Mouse (Mus musculus) heart, adult 8-10 months (tissue): ENCODE measurements around the gene Ddx24. TPM values are rescaled to one million over a fixed set of nuclear protein-coding genes. Genes with fewer than 3 reads are reported as not detected.
A peak's percentile ranks its signal among the peaks of the same experiment; 100 is the strongest.
"Not testable (repeated sequence)": the region's sequence is repeated elsewhere in the genome, so short reads cannot be mapped to it uniquely, and the experiment has no call there.

Experiments used
- DNase-seq: peaks from one replicate; pipeline ENCODE4 v3.0.0; 2022; ENCODE audit warnings: low spot score
- total RNA-seq, 4 experiments: library from RNA; stranded (reverse); gene quantifications; 2 replicates each; pipeline ENCODE4 v1.2.4; 2022

Ddx24 gene
- 10 to 100 TPM; 88.5 to 95.6 (median 91.7) TPM for total RNA-seq

GRCm38 (mm10) chr12:103425729-103426470 lies at the start of gene Ddx24:
Gene Ddx24 (minus strand): TSS chr12:103425830.
- peak; percentile 98 for DNase-seq

- no peak for DNase-seq
Observed at GRCm38 (mm10) chr12:103474481-103474880, 48.9 kb upstream of the Ddx24 start.

DNA sequence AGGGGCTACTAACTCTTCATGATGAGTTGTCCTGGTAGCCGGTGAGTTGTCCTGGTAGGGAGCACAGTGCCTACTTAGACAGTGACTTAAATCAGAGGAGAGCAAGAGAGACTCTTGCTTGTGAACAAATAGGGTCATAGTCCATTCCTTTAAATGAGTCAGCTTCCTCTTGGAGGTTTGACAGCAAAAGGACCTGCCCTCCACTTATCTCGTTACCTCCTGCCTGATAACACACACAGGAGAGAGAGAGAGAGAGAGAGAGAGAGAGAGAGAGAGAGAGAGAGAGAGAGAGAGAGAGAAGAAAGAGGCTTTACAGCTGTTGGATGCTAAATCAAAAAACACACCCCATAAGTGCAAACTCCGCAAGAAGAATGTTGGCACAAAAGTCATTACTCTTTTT lies 31.5 kb upstream of the Ddx24 start, which contains the start of gene Ifi27l2b:
Gene Ifi27l2b, minus strand, starts transcription at position 84 of the 400 bp plus-strand sequence.
- no peak for DNase-seq

DNA sequence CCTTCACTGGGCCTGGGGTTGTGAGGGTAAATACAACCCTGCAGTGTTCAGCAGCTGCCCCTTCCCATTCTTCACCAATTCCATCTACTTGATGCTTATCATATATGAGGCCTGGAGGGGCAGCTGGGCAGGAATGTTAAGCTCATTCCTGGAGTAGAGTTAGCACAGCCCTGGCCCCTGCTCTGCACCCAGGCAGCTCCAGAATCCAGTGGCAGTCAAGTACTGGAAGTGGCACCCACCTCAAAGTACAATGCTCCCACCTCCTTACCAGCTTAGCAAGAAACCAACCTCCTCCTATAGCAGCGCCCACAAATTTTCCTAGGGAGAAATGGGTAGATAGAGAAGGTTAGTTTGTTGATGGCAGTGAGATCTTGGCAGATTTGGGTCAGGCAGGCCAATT lies 31.1 kb upstream of the Ddx24 start:
- not testable (repeated sequence) for DNase-seq

GRCm38 (mm10) chr12:103453361-103453760 lies 27.7 kb upstream of the Ddx24 start:
- DNase-seq = no peak

- DNase-seq = no peak
Observed at GRCm38 (mm10) chr12:103445060-103445459, 19.4 kb upstream of the Ddx24 start.

- DNase-seq = not testable (repeated sequence)
Observed at GRCm38 (mm10) chr12:103444261-103444660, 18.6 kb upstream of the Ddx24 start.

GRCm38 (mm10) chr12:103443524-103443923 lies 17.9 kb upstream of the Ddx24 start, which contains the start of gene Ifi27l2a:
Gene Ifi27l2a (minus strand): TSS chr12:103443680.
- peak; percentile 35 for DNase-seq

DNA sequence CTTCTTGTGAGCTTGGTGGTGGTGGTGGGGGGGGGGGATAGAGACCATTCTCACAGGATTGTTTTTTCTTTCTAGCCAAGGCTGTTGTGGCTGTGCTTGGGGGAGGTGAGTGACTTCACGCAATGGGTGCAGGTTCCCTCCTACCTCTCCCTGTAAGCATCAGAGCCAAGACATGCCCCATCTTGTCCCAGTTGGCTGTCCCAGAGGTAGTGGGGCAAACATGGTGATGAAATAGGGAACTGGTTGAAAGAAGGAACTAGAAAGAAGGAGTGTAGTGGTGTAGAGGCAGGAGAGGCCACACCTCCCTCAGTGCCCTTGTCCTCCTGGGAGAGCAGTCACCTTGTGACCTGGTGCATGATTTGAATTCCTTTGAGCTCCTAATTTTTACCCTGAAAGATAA lies 12.0 kb upstream of the Ddx24 start:
- DNase-seq = no peak

- no peak for DNase-seq
Observed at GRCm38 (mm10) chr12:103434861-103435260, 9.2 kb upstream of the Ddx24 start.

- DNase-seq = peak; percentile 96
Observed at GRCm38 (mm10) chr12:103433986-103434731, 8.5 kb upstream of the Ddx24 start, which contains the start of gene Ifi27. Gene Ifi27 (plus strand): TSS chr12:103434211.

- DNase-seq = peak; percentile 20
Observed at GRCm38 (mm10) chr12:103433430-103433829, 7.8 kb upstream of the Ddx24 start.

- no peak for DNase-seq
Observed at GRCm38 (mm10) chr12:103426710-103427109, 1.1 kb upstream of the Ddx24 start.

DNA sequence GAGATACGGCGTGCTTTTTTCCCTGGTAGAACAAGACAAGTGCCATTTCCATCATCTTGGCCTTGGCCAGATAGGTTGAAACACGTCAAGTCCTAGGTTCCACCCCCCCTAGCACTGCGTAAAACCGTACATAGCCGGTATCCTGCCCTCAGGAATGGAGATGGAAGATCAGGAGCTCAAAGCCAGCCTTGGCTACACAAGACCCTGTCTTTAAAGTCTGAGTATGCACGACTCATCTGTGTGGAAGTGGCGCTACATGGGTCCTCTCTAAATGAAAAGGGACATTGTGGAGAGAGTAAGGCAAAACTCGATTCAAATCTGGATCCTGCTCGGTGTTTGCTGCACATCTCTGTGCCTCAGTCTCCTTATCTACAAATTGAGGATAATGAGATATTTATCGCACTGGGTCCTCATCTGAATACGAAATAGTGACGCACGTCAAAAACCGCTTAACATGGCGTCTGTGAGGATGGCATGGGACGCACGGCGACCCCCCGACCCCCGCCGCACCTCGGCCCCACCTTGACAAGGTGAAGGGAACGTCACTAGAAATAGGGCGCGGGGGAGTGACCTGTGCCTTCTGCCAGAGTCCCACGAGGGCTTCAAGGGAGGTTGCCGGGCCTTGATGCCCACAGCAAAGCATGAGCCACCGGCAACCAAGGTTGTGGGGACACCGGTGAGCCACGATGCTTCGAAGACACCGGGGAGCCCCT lies 458 bp downstream of the Ddx24 start:
- no peak for DNase-seq

DNA sequence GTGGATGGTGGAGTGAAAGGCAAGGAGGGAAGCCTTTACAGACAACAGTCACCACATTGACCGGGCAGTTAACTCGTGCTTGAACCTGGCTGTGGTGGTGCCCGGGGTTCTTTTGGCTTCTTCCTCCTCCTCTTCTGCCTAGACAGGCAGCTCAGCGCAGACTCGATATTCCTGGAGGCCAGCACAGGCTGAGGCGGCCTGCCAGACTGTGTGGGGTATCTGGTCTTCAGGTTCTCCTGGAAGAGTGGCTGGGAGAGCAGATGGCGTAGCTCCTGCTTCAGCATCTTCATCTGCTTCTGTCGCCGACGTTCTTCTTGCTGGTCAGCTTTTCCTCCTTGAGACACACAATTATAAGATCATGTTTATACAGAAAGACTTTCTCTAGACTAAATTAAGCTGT lies 17.5 kb downstream of the Ddx24 start:
- DNase-seq = no peak

DNA sequence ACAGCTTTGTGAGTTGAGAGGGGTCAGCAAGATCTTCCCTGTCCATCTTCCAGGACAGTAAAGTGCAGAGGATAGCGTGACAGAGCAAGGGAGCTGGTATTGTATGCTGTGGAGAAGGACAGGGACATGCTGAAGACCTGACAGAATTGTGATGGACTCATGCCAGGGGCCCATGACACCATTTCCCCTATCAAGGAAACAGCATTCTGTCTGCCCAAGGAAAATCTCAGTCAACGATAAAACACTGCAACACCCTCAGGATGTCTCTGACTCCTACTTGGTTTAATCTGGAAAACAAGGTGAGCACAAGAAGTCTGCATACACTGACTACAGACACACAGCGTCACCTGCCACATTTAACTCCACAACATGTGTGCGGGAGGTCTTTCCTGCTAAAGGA lies 17.9 kb downstream of the Ddx24 start, which contains the start of gene 9330161L09Rik:
Gene 9330161L09Rik, minus strand, starts transcription at position 101 of the 400 bp plus-strand sequence.
- no peak for DNase-seq

DNA sequence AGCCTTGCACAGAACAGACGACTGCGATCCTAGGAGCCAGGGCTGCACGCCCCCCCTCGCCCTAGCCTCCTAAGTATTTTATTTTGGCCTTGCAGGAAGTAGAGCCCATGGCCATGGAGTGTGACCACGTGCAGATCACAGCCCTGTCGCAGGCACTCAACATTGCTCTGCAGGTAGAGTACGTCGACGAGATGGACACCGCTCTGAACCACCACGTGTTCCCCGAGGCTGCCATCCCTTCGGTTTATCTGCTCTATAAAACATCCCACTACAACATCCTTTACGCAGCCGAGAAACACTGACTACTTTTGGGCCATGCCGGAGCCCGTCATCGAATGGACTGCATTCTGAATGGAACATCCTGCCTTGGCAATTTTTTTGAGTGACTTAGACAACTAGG lies 21.5 kb downstream of the Ddx24 start:
- no peak for DNase-seq

DNA sequence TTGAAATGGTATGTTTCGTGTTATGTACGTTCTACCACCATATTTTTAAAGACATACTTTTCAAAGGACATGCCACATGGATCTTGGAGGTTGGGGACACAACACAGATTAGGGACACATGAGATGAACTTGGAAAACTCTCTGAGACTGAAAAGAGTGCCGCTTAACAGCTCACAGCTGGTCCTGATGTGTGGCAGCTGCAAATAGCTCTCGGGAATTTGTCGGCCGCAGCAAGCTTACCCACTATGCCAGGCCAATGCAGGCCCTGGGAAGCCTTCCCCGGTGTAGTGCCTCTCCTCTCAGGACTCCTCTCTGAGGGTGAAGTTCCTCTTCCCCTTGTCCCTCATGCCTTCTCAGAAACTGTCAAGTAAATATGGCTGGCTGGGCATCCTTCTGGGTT lies 28.9 kb downstream of the Ddx24 start:
- no peak for DNase-seq

DNA sequence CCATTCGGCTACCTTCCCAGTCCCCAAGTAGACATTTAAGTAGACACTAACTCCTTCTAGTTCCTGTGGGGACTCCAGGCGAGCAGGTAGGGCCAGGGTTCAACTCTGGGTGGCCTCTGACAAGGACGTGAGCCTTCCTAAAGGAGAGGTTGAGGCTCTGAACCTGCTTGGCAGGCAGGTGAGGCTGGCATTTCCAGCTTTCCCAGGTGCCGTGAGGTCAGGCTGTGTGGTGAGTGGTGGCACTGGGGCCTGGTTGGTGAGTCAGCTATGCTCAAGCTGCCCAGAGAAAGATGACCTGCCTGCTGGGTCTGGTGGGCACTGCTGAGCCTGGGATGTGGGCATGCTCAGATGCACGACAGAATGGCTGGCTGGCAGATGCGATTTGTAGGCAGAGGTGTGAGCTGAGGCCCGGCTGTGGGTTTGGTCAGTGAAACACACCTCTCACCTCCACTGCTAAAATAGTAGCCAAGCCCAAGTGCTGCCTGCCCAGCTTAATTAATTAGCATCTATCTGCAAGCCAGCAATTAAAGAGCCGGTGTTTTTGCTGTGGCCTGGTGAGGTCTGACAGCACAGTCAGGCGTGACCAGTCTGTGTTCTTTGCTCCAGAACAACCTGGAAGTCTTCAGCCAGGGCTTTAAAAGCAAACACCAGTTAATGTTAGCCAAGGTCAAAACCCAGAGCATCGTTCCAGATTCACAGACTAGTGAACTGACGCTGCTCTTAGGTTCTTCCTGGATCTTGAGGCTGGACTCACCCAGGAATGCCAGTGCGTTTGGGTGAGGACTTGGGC lies 29.9 kb downstream of the Ddx24 start:
- DNase-seq = no peak

- no peak for DNase-seq
Observed at GRCm38 (mm10) chr12:103393528-103393927, 32.1 kb downstream of the Ddx24 start.

DNA sequence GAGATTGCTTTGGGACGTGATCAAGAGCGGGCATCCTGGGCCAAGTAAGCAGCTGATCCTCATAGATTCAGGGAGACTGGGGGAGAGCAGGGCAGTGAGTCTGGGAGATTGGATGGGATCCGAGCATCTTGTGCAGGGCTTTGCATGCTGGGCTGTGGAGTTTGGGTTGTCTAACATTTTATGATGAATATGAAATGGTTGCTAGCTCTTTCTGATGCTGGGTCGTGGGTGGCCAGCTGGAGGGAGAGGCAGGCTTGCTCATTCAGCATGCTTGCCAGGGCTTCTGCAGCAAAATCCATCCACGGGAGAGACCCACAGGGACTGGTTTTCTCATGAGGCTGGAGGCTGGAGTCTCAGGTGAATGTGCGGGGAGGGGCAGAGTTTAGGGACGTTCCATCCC lies 34.5 kb downstream of the Ddx24 start:
- DNase-seq = no peak
